Mouse (Mus musculus) heart, adult 10 weeks (tissue): ENCODE results near the gene Tas2r109. TPM values are rescaled to one million over a fixed set of nuclear protein-coding genes. Genes with fewer than 3 reads are reported as not detected.

Experiments
- polyA plus RNA-seq: library from polyadenylated mRNA; stranded (reverse); fragments of 350-450 nt; fragmentation: Illumina TruSeq; extraction: RNeasy Lipid Tissue Mini Kit (QIAGEN cat#74804); gene quantifications from one replicate; pipeline ENCODE4 v1.2.3, GENCODE M21; 2014; ENCODE audit warnings: low read depth, low replicate concordance

The Tas2r109 gene
- polyA plus RNA-seq: not detected

GRCm38 (mm10) chr6:132980865-132981264, at the start of gene Tas2r109:
Gene Tas2r109, minus strand, starts transcription at chr6:132980965.

GRCm38 (mm10) chr6:132957819-132958218, 22.9 kb downstream of the Tas2r109 start, which contains the start of gene Tas2r131:
Gene Tas2r131, minus strand, starts transcription at chr6:132957919.

GRCm38 (mm10) chr6:132950802-132951201, 30.0 kb downstream of the Tas2r109 start, which contains the start of gene Tas2r129:
Gene Tas2r129, plus strand, starts transcription at chr6:132951102.

Other genes with a start within 250 kb of the Tas2r109 start
- not detected for gene Tas2r115, start 242.9 kb downstream of the Tas2r109 start, polyA plus RNA-seq
- gene Tas2r124, start 226.2 kb downstream of the Tas2r109 start, polyA plus RNA-seq: not detected
- gene Tas2r102, start 218.8 kb downstream of the Tas2r109 start, polyA plus RNA-seq: not detected
- gene Tas2r136, start 202.8 kb downstream of the Tas2r109 start, polyA plus RNA-seq: not detected
- not detected for gene Tas2r117, start 178.1 kb downstream of the Tas2r109 start, polyA plus RNA-seq
- gene Tas2r123, start 133.8 kb downstream of the Tas2r109 start, polyA plus RNA-seq: not detected
- gene Tas2r116, start 125.5 kb downstream of the Tas2r109 start, polyA plus RNA-seq: not detected
- gene Tas2r110, start 113.0 kb downstream of the Tas2r109 start, polyA plus RNA-seq: not detected
- gene Tas2r113, start 88.0 kb downstream of the Tas2r109 start, polyA plus RNA-seq: not detected
- not detected for gene Tas2r125, start 71.3 kb downstream of the Tas2r109 start, polyA plus RNA-seq
- not detected for gene Tas2r129, start 29.9 kb downstream of the Tas2r109 start, polyA plus RNA-seq
- not detected for gene Tas2r131, start 23.0 kb downstream of the Tas2r109 start, polyA plus RNA-seq
- gene Tas2r103, start 56.1 kb upstream of the Tas2r109 start, polyA plus RNA-seq: not detected
- not detected for gene Tas2r140, start 74.9 kb upstream of the Tas2r109 start, polyA plus RNA-seq
- 72.1 TPM for gene Smim10l1, start 123.9 kb upstream of the Tas2r109 start, polyA plus RNA-seq